Mouse (Mus musculus) brain, embryonic 14.5 days (tissue): ENCODE results near the gene Slc12a4.

Source experiments
- CTCF ChIP-seq: fragments of 200-500 bp; IDR thresholded peaks from 2 replicates; pipeline ENCODE4 v1.5.1; 2012; ENCODE audit warnings: inconsistent platforms, mild to moderate bottlenecking, moderate library complexity, borderline replicate concordance; ENCODE audit not compliant: insufficient read depth, insufficient read length; ENCODE audit errors: extremely low read depth
- POLR2A ChIP-seq: fragments of 200-500 bp; IDR thresholded peaks from 2 replicates; pipeline ENCODE4 v1.6.1; 2012; ENCODE audit warnings: mild to moderate bottlenecking, inconsistent platforms, borderline replicate concordance; ENCODE audit not compliant: poor library complexity, insufficient read depth, insufficient read length, severe bottlenecking; ENCODE audit errors: extremely low read depth

DNA sequence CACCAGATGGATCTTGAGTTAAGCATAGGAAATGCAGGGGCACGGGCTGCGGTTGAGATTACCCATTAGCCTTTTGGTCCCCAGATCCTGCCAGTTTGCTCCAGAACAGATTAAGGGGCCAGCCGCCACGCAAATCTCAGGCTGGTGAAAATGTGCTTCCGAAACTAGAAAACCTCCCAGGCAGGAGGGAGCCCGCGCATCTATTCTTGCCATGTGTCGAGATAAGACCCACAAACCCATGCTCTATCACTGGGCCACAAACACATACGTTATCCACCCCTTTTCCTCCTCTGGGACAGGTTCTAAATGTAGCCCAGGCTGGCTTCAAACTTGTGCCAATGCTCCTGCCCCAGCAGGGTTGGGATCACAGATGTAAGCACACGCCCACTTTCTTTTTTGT lies 4.4 kb downstream of the Slc12a4 start:
- TF ChIP-seq POLR2A = no peak
- no peak for TF ChIP-seq CTCF
